Mouse (Mus musculus): ENCODE measurements around the gene Crybg2. TPM values are rescaled to one million over a fixed set of nuclear protein-coding genes. Genes with fewer than 3 reads are reported as not detected.
A peak's percentile ranks its signal among the peaks of the same experiment; 100 is the strongest.

Gene Crybg2
- polyA plus RNA-seq, 1 experiment, result 92.5 TPM

GRCm38 (mm10) chr4:134068793-134069580 is 8.4 kb downstream of the Crybg2 start:
- Histone ChIP-seq H3K27ac (ENCODE audit: insufficient read depth, low read depth, low read length) (peak overlapping the region; percentile 83), H3K4me3 (ENCODE audit: low read depth, low read length) (peak overlapping the region; percentile 53), H3K27me3 (ENCODE audit: control insufficient read depth, insufficient read depth, low read length) (no peaks in the 10 kb centered on the region), H3K4me1 (ENCODE audit: control insufficient read depth, insufficient read depth, insufficient read length, low read length) (peaks cover 35% of the 10 kb centered on the region), H3K36me3 (ENCODE audit: control insufficient read depth, insufficient read depth, low read length) (peaks cover 20% of the 10 kb centered on the region)
- 76% methylated on average over 4 of the region's 4 CpGs for WGBS
- TF ChIP-seq CTCF (IDR thresholded peaks at IDR 0.05; ENCODE audit: extremely low read depth, insufficient read length, insufficient replicate concordance, low read depth, low read length) (no peak), POLR2A (IDR thresholded peaks at IDR 0.05; ENCODE audit: low read depth, low read length) (no peak)

GRCm38 (mm10) chr4:134078694-134079093 is 18.1 kb downstream of the Crybg2 start:
- Histone ChIP-seq H3K36me3 (ENCODE audit: control insufficient read depth, insufficient read depth, low read length) (peaks cover 37% of the 10 kb centered on the region), H3K27me3 (ENCODE audit: control insufficient read depth, insufficient read depth, low read length) (no peaks in the 10 kb centered on the region), H3K4me3 (ENCODE audit: low read depth, low read length) (no peak overlapping the region), H3K4me1 (ENCODE audit: control insufficient read depth, insufficient read depth, insufficient read length, low read length) (peaks cover 5% of the 10 kb centered on the region; the same call in 1 of the 2 replicates), H3K27ac (ENCODE audit: insufficient read depth, low read depth, low read length) (no peak overlapping the region)
- peak; percentile 42; the same call in 1 of the 2 replicates for TF ChIP-seq CTCF (IDR thresholded peaks at IDR 0.05; ENCODE audit: extremely low read depth, insufficient read length, insufficient replicate concordance, low read depth, low read length)
- no peak for TF ChIP-seq POLR2A (IDR thresholded peaks at IDR 0.05; ENCODE audit: low read depth, low read length)
- 31% methylated on average over 3 of the region's 3 CpGs for WGBS

- H3K36me3 ChIP-seq (ENCODE audit: control insufficient read depth, insufficient read depth, low read length), result peaks cover 34% of the 10 kb centered on the region
- TF ChIP-seq POLR2A (IDR thresholded peaks at IDR 0.05; ENCODE audit: low read depth, low read length), result no peak
- no peak for TF ChIP-seq CTCF (IDR thresholded peaks at IDR 0.05; ENCODE audit: extremely low read depth, insufficient read length, insufficient replicate concordance, low read depth, low read length)
- no peak overlapping the region for H3K4me3 ChIP-seq (ENCODE audit: low read depth, low read length)
- no peak overlapping the region for H3K27ac ChIP-seq (ENCODE audit: insufficient read depth, low read depth, low read length)
- no peaks in the 10 kb centered on the region for H3K27me3 ChIP-seq (ENCODE audit: control insufficient read depth, insufficient read depth, low read length)
- peaks cover 5% of the 10 kb centered on the region; the same call in 1 of the 2 replicates for H3K4me1 ChIP-seq (ENCODE audit: control insufficient read depth, insufficient read depth, insufficient read length, low read length)
- 88% methylated on average over 4 of the region's 4 CpGs for WGBS
Measured at GRCm38 (mm10) chr4:134080674-134081073, 20.1 kb downstream of the Crybg2 start.

GRCm38 (mm10) chr4:134081730-134082386 is 21.2 kb downstream of the Crybg2 start:
- peaks cover 31% of the 10 kb centered on the region for H3K36me3 ChIP-seq (ENCODE audit: control insufficient read depth, insufficient read depth, low read length)
- no peak for TF ChIP-seq CTCF (IDR thresholded peaks at IDR 0.05; ENCODE audit: extremely low read depth, insufficient read length, insufficient replicate concordance, low read depth, low read length)
- TF ChIP-seq POLR2A (IDR thresholded peaks at IDR 0.05; ENCODE audit: low read depth, low read length), result peak; percentile 27; the same call in 1 of the 2 replicates
- peaks cover 5% of the 10 kb centered on the region; the same call in 1 of the 2 replicates for H3K4me1 ChIP-seq (ENCODE audit: control insufficient read depth, insufficient read depth, insufficient read length, low read length)
- H3K4me3 ChIP-seq (ENCODE audit: low read depth, low read length), result peak overlapping the region; percentile 32
- no peak overlapping the region for H3K27ac ChIP-seq (ENCODE audit: insufficient read depth, low read depth, low read length)
- H3K27me3 ChIP-seq (ENCODE audit: control insufficient read depth, insufficient read depth, low read length), result no peaks in the 10 kb centered on the region
- under 1% methylated on average over 41 of the region's 41 CpGs for WGBS

- H3K4me1 ChIP-seq (ENCODE audit: control insufficient read depth, insufficient read depth, insufficient read length, low read length), result peaks cover 5% of the 10 kb centered on the region; the same call in 1 of the 2 replicates
- no peaks in the 10 kb centered on the region for H3K27me3 ChIP-seq (ENCODE audit: control insufficient read depth, insufficient read depth, low read length)
- H3K4me3 ChIP-seq (ENCODE audit: low read depth, low read length), result peak overlapping the region; percentile 32
- H3K36me3 ChIP-seq (ENCODE audit: control insufficient read depth, insufficient read depth, low read length), result peaks cover 29% of the 10 kb centered on the region
- H3K27ac ChIP-seq (ENCODE audit: insufficient read depth, low read depth, low read length), result no peak overlapping the region
- no peak for TF ChIP-seq POLR2A (IDR thresholded peaks at IDR 0.05; ENCODE audit: low read depth, low read length)
- no peak for TF ChIP-seq CTCF (IDR thresholded peaks at IDR 0.05; ENCODE audit: extremely low read depth, insufficient read length, insufficient replicate concordance, low read depth, low read length)
- WGBS, result 8% methylated on average over 7 of the region's 7 CpGs
Measured at GRCm38 (mm10) chr4:134082460-134082859, 21.8 kb downstream of the Crybg2 start.

- TF ChIP-seq POLR2A (IDR thresholded peaks at IDR 0.05; ENCODE audit: low read depth, low read length) (no peak), CTCF (IDR thresholded peaks at IDR 0.05; ENCODE audit: extremely low read depth, insufficient read length, insufficient replicate concordance, low read depth, low read length) (peak; percentile 23; the same call in 1 of the 2 replicates)
- Histone ChIP-seq H3K4me3 (ENCODE audit: low read depth, low read length) (no peak overlapping the region), H3K36me3 (ENCODE audit: control insufficient read depth, insufficient read depth, low read length) (peaks cover 26% of the 10 kb centered on the region), H3K4me1 (ENCODE audit: control insufficient read depth, insufficient read depth, insufficient read length, low read length) (peaks cover 7% of the 10 kb centered on the region), H3K27me3 (ENCODE audit: control insufficient read depth, insufficient read depth, low read length) (no peaks in the 10 kb centered on the region), H3K27ac (ENCODE audit: insufficient read depth, low read depth, low read length) (no peak overlapping the region)
- WGBS, result 94% methylated on average over 4 of the region's 4 CpGs
Measured at GRCm38 (mm10) chr4:134084999-134085398, 24.4 kb downstream of the Crybg2 start.

- no peak overlapping the region for H3K27ac ChIP-seq (ENCODE audit: insufficient read depth, low read depth, low read length)
- H3K4me1 ChIP-seq (ENCODE audit: control insufficient read depth, insufficient read depth, insufficient read length, low read length), result peaks cover 4% of the 10 kb centered on the region
- peaks cover 20% of the 10 kb centered on the region for H3K36me3 ChIP-seq (ENCODE audit: control insufficient read depth, insufficient read depth, low read length)
- no peak overlapping the region for H3K4me3 ChIP-seq (ENCODE audit: low read depth, low read length)
- WGBS, result 19% methylated on average over 7 of the region's 7 CpGs
- no peaks in the 10 kb centered on the region for H3K27me3 ChIP-seq (ENCODE audit: control insufficient read depth, insufficient read depth, low read length)
- TF ChIP-seq CTCF (IDR thresholded peaks at IDR 0.05; ENCODE audit: extremely low read depth, insufficient read length, insufficient replicate concordance, low read depth, low read length) (peak; percentile 83; the same call in 1 of the 2 replicates), POLR2A (IDR thresholded peaks at IDR 0.05; ENCODE audit: low read depth, low read length) (no peak)
Measured at GRCm38 (mm10) chr4:134087412-134087811, 26.8 kb downstream of the Crybg2 start.
